Mouse (Mus musculus) layer of hippocampus, adult 18-20 months (tissue): Measurements from ENCODE around the gene Ufc1. TPM values are rescaled to one million over a fixed set of nuclear protein-coding genes. Genes with fewer than 3 reads are reported as not detected.
"Not testable (repeated sequence)": the region's sequence is repeated elsewhere in the genome, so short reads cannot be mapped to it uniquely, and the experiment has no call there.

Experiments used
- DNase-seq, 2 experiments: peaks; one replicate each; pipeline ENCODE4 v3.0.0; 2022; ENCODE audit warnings: low spot score in 2 of 2
- total RNA-seq, 2 experiments: library from RNA; stranded (reverse); gene quantifications; 2 replicates each; pipeline ENCODE4 v1.2.3; 2021

Ufc1 gene
- total RNA-seq, 2 experiments from 2014 or later: 99.7 to 108 TPM

- peak in 1 of 2 experiments; percentile 50 for DNase-seq
Observed at GRCm38 (mm10) chr1:171248386-171249226, 46.2 kb downstream of the Ufc1 start.

GRCm38 (mm10) chr1:171247916-171248315, 46.9 kb downstream of the Ufc1 start:
- DNase-seq: no peak

- DNase-seq: no peak
Observed at GRCm38 (mm10) chr1:171247453-171247841, 47.4 kb downstream of the Ufc1 start.

GRCm38 (mm10) chr1:171246709-171247452, 47.9 kb downstream of the Ufc1 start:
- DNase-seq: peak; percentile 98 to 99

- no peak for DNase-seq
Observed at GRCm38 (mm10) chr1:171245353-171245752, 49.5 kb downstream of the Ufc1 start.

GRCm38 (mm10) chr1:171241952-171242351, 52.9 kb downstream of the Ufc1 start:
- not testable (repeated sequence) for DNase-seq

- DNase-seq: no peak
Observed at GRCm38 (mm10) chr1:171240911-171241310, 53.9 kb downstream of the Ufc1 start.

- no peak for DNase-seq
Observed at GRCm38 (mm10) chr1:171239992-171240744, 54.7 kb downstream of the Ufc1 start.

Other genes starting within 250 kb of the Ufc1 start
- 10 to 100 TPM in 1 of 2 experiments, 1 to 10 TPM in 1; 9.9 to 12.5 TPM for gene Fcgr3, start 230.1 kb downstream of the Ufc1 start, total RNA-seq
- gene Cfap126, start 181.1 kb downstream of the Ufc1 start, total RNA-seq: 1 to 10 TPM; 1.5 to 2.0 TPM
- gene Sdhc, start 144.4 kb downstream of the Ufc1 start, total RNA-seq: 100 to 1,000 TPM; 181 to 187 TPM
- gene Mpz, start 144.3 kb downstream of the Ufc1 start, total RNA-seq: not detected
- gene Pcp4l1, start 98.8 kb downstream of the Ufc1 start, total RNA-seq: 10 to 100 TPM; 47.5 to 47.7 TPM
- gene Nr1i3, start 81.1 kb downstream of the Ufc1 start, total RNA-seq: under 1 TPM in 1 of 2 experiments, not detected in 1; 0.17 TPM
- 10 to 100 TPM; 71.6 to 77.6 TPM for gene Tomm40l, start 72.5 kb downstream of the Ufc1 start, total RNA-seq
- 1 to 10 TPM; 2.2 to 3.1 TPM for gene Apoa2, start 70.0 kb downstream of the Ufc1 start, total RNA-seq
- 10 to 100 TPM; 16.3 to 20.8 TPM for gene Fcer1g, start 60.7 kb downstream of the Ufc1 start, total RNA-seq
- gene Adamts4, start 44.6 kb downstream of the Ufc1 start, total RNA-seq: 10 to 100 TPM; 10.9 to 11.9 TPM
- 100 to 1,000 TPM; 270 to 277 TPM for gene Ndufs2, start 43.6 kb downstream of the Ufc1 start, total RNA-seq
- 10 to 100 TPM; 71.0 to 71.4 TPM for gene B4galt3, start 24.7 kb downstream of the Ufc1 start, total RNA-seq
- 10 to 100 TPM; 23.2 to 25.3 TPM for gene Ppox, start 13.8 kb downstream of the Ufc1 start, total RNA-seq
- 10 to 100 TPM; 60.9 to 61.3 TPM for gene Usp21, start 7.0 kb downstream of the Ufc1 start, total RNA-seq
- gene Dedd, start 34.1 kb upstream of the Ufc1 start, total RNA-seq: 10 to 100 TPM; 40.1 to 40.5 TPM
- 10 to 100 TPM; 40.9 to 41.5 TPM for gene Nit1, start 50.6 kb upstream of the Ufc1 start, total RNA-seq
- gene Pfdn2, start 50.6 kb upstream of the Ufc1 start, total RNA-seq: 100 to 1,000 TPM; 177 to 190 TPM
- gene Klhdc9, start 65.8 kb upstream of the Ufc1 start, total RNA-seq: 1 to 10 TPM; 6.0 to 6.1 TPM
- 1 to 10 TPM; 6.3 to 6.7 TPM for gene Nectin4, start 75.1 kb upstream of the Ufc1 start, total RNA-seq
- 1 to 10 TPM; 1.9 TPM for gene Arhgap30, start 93.9 kb upstream of the Ufc1 start, total RNA-seq
- 100 to 1,000 TPM; 133 to 142 TPM for gene Usf1, start 116.3 kb upstream of the Ufc1 start, total RNA-seq
- gene Tstd1, start 123.8 kb upstream of the Ufc1 start, total RNA-seq: 1 to 10 TPM; 3.9 to 7.1 TPM
- 1 to 10 TPM; 4.4 to 5.6 TPM for gene F11r, start 142.5 kb upstream of the Ufc1 start, total RNA-seq
- 1 to 10 TPM; 6.9 to 7.3 TPM for gene Alyref2, start 208.5 kb upstream of the Ufc1 start, total RNA-seq
- not detected for gene Itln1, start 240.3 kb upstream of the Ufc1 start, total RNA-seq